Mouse (Mus musculus) lung, adult 2 months (tissue): ENCODE measurements around the gene Txlng.

Source experiments
- CTCF ChIP-seq: fragments of 200-500 bp; IDR thresholded peaks from 2 replicates; pipeline ENCODE4 v1.5.1; 2011; ENCODE audit warnings: mild to moderate bottlenecking, low read length, control low read depth; ENCODE audit not compliant: insufficient read depth
- POLR2A ChIP-seq: fragments of 200-500 bp; IDR thresholded peaks from 2 replicates; pipeline ENCODE4 v1.6.1; 2011; ENCODE audit warnings: low read depth, mild to moderate bottlenecking, control low read depth, low read length, borderline replicate concordance; ENCODE audit errors: extremely low read depth

GRCm38 (mm10) chrX:162754314-162754713, 74.9 kb downstream of the Txlng start:
- TF ChIP-seq CTCF (no peak), POLR2A (no peak)
